Mouse (Mus musculus): ENCODE data around the gene Palld.

The Palld gene

DNA sequence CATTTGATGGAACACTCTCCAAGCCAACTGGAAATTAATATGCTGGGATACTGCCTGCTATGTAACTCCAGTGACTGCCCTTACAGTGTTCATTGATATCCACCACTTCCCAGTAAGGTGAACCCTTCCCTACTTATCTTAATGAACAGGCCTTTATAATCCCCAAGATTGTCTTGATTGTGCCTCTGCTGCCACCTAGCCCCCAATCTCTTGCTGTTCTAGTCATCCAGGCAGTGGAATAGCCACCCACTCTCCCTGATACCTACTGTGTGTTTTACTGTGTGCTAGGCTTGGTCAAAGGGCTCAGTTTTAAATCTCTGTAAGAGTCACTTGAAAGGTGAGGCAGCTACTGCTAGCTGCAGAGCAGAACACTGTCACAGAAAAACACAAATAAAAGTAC, 216.2 kb downstream of the Palld start:
- DNase-seq (ENCODE audit: low spot score in 2 of 2), result no peak

DNA sequence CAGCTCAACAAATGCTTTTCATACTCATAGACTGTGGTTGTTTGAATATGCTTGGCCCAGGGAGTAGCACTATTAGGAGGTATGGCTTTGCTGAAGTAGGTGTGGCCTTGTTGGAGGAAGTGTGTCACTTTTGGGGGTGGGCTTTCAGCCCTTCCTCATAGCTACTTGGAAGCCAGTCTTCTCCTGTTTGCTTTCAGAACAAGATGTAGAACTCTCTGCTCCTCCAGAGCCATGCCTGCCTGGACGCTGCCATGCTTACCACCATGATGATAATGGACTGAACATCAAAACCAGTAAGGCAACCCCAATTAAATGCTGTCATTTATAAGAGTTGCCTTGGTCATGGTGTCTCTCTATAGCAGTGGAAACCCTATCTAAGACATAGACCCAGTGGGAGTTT, 217.2 kb downstream of the Palld start:
- DNase-seq (ENCODE audit: low spot score in 2 of 2), result no peak

DNA sequence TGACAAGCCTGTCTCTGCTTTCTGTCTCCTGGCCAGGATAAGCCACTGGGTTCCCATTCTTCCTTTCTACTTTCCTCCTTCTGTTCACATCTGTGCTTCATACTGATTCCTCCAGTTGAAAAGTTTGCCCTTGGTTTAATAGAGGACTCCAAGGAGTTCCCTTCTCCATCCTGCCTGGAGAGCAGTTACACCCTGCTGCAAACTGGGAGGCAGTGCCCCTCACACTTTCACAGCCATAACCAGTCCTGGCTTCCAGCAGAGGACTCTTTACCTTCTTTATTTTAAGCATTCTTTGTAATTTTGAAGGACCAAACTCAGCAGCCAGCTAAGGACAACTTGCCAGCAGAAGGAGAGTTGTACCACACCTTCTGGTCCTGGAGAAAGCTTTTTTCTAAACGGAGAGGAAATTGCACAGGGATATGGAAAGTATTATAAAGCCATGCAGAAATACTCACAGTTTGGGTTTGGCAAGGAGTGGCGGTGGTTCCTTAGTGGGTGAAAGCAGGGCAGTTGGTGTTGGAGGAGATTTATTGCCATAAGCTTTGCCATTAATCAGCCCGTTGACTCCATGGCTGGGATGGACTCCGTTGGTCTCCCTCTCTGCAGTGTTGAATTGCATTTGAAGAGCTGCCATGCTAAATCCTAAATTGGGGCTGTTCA, 218.1 kb downstream of the Palld start:
- DNase-seq (ENCODE audit: low spot score in 2 of 2), result no peak

DNA sequence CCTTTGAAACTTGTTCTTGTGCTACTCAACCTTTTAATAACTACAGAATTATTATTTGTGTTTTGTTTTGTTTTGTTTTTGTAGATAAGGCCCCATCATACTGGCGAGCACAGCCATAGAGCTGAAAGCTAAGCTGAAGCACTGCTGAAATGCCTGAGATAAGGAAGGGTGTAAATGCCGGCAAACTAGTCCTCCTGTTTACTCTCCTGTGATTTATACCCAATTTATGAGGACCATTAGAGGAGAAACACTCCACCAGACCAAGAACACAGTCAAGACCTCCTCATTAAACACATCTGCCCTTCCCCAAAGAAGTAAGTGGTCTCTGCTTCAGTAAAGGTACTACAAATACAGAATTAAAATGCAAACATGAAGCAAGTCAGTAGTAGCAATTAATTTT, 219.6 kb downstream of the Palld start:
- DNase-seq (ENCODE audit: low spot score in 2 of 2), result no peak

DNA sequence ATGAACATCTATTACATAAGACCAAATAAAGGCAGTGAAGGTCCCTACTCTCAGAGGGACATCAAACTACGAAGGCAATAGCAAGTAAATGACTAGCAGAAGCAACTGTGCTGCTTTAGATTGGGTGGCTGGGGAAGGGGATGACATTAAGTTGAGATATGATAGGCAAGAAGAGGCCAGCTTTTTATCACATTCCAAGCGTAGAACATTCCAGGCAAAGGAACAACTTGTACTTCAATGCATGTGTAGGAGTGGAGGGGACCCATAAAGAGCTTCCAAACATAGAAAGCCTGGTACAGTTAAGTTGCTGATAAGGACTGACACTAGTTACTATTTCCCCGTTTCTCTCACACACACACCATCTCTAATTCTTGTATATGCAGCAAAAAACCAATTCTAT, 221.3 kb downstream of the Palld start:
- DNase-seq (ENCODE audit: low spot score in 2 of 2), result no peak

DNA sequence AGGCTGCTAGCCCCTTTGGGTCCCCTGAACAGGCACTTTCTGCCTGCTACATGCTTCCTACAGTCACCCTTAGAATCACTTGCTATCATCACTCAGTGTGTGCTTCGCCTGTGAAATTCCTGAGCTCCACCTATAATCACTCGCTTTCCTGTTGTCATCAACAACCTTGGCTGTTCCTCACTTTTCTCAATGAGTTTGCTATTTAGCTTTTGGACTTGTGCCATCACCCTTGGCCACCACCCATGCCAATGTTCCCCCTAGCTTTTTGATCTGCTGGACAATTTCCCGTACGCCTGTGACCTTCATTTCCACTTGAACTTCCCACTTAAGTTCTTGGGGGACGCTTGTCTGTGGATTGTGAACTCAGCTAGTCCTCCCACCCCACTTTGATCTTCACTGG, 225.3 kb downstream of the Palld start:
- no peak for DNase-seq (ENCODE audit: low spot score in 2 of 2)

DNA sequence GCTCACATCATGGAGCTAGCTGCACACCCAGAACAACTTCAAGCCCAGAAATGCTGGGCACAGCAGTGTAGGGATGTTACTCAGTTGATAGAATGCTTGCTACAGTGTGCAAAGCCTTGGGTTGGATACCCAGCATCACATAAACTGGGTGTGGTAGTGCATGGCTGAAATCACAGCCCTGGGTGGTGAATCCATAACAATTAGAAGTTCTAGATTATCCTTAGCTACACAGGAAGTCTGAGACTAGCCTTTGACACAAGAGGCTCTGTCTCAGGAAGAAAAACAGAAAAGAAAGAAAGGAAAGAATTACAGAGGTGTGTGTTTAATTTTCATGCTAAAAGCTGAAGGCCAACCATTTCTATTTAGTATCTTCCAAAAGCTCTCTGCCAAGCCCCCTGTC, 231.3 kb downstream of the Palld start:
- no peak for DNase-seq (ENCODE audit: low spot score in 2 of 2)

DNA sequence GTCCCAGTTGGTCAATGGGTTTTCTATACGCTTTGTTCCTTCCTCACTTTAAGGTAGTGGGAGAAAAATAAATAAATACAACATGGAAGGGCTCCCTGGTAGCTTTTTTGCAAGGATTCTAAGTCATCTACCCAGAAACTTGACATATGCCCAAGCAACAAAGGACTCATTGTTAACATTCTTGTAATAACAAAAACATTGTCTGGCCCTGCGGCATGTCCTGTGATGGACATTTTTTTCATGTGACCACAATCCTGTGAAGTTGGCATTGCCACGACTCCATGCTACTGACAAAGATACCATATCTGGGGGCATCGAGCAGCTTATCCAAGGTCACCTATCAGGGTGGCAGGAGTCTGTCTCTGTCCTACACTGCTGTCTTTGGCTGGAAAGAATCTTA, 232.1 kb downstream of the Palld start:
- no peak for DNase-seq (ENCODE audit: low spot score in 2 of 2)

DNA sequence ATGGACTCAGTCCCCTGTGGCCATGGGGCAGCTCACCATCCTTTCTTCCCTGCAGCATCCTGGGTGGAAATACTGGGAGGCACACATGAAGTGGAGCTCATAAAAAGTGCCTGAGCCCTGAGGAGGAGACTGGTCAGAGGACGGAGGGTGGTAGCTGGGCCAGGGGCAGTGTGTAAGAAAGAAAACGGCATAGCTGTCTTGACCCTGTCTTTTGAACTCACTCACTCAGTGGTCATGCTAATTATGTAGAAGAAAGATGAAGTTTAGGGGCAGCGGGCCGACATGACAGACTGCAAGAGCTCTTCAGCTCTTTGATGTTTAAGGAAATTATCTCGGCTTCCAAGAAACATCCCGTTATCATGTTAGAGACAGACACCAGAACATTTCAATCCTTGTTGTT, 235.6 kb downstream of the Palld start:
- DNase-seq (ENCODE audit: low spot score in 2 of 2), result no peak

DNA sequence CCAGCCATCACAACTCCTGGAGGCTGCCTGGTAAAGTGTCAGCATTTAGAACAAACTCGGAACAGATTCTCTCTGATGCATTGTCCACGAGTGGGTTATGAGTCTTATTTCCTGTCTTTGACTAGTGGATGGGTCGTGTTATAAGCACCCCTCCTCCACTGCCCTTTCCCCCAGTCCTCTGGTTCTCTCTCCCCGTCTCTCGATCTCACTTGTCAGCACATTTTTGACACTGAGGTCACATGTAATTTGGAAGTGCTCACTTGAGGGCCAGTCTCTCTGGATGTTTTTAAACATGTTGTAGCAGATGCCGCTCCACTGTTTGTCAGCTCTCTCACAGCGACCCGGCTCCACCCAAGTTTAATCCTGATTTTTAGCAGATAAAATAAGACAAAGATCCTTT, 237.5 kb downstream of the Palld start:
- DNase-seq (ENCODE audit: low spot score in 2 of 2), result no peak

DNA sequence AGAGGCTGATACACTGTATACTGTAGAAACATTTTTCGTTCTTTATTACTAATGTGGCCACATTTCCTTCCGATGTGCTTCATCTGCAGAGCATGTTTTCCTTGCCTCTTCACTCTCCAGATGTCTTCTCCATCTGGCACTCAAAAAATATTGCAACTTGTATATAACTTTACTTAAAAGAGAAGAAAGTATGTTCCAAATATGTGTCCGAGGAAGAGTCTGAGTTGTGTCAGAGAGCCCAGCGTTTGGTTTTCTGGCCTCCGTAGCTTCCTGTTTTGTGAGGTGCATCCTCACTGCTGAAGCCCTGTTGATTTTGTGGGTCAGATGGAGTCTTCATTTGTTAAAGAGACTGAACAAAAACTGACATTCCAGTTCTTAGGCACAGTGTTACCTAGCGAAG, 238.3 kb downstream of the Palld start:
- no peak for DNase-seq (ENCODE audit: low spot score in 2 of 2)

DNA sequence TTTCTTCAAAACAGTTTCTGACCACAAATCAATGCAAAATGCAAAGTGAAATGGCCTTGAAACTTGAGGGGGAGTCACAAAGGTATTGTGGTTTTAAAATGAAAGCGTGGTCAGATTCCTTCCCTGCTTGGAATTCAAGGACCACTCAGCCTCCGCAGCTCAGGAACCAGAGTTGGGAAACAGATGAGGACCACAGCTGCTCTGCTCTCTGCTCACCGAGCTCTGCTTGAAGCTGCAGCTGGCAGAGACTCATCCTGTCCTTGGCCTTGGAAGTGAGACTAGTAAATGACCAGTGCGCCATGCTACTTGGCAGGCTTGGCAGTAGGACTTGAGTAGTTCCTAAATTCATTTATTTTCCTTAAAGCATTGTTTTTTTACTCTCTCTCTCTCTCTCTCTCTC, 239.7 kb downstream of the Palld start:
- DNase-seq (ENCODE audit: low spot score in 2 of 2), result no peak

DNA sequence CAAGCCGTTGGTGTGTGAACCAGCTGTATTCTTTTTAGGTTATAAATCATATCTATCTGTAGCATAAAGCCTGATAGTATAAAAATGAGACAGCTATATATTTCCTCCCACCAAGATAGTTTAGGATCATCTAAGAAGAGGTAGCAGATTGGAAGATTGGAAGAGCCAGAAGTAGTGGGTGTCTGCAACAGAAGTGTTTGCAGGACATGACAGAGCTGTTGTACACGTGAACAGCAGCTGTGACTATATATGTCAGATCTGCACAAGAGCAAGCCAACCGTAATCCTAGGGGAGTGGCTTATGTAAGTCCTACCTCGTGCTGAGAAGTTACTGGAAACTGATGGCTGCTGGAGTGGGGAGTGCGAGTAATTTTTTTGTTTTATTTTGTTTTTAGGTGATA, 240.9 kb downstream of the Palld start:
- no peak for DNase-seq (ENCODE audit: low spot score in 2 of 2)

DNA sequence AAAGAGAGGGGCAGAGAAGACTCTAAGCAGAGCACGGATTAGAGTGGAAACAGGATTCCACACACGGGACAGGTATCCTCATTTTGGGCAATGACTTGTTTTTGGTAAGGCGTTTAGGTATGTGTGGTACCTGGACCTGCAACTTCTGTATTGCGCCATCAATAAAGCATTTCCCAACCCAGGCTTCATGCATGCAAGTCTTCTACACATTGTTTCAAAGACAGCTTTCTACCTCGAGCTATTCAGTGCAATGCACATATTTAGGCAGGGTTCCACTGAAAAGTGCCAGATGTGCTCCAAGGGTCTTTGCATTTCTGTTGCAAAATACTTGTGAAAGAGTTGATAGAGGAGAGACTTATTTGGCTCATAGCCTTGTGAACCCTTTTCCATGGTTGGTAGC, 241.5 kb downstream of the Palld start:
- DNase-seq (ENCODE audit: low spot score in 2 of 2), result no peak

DNA sequence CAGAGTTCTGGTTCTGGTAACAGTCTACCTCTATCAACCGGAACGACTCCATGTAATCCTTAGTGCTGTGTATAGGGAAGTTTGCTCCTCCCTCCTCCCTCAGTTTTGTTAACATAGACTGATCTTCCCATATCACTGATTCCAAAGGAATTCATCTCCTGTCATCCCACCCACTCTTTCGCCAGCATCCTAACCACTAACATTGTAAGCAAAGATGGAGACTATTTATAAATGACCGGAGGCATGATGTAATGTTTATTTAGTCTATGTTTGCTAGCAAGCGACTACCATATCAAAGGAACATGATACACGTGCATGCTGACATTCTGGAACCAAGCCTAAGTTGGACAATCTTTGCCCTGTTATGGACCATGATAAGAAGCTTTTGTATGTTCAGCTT, 250.5 kb downstream of the Palld start:
- DNase-seq (ENCODE audit: low spot score in 2 of 2), result no peak

DNA sequence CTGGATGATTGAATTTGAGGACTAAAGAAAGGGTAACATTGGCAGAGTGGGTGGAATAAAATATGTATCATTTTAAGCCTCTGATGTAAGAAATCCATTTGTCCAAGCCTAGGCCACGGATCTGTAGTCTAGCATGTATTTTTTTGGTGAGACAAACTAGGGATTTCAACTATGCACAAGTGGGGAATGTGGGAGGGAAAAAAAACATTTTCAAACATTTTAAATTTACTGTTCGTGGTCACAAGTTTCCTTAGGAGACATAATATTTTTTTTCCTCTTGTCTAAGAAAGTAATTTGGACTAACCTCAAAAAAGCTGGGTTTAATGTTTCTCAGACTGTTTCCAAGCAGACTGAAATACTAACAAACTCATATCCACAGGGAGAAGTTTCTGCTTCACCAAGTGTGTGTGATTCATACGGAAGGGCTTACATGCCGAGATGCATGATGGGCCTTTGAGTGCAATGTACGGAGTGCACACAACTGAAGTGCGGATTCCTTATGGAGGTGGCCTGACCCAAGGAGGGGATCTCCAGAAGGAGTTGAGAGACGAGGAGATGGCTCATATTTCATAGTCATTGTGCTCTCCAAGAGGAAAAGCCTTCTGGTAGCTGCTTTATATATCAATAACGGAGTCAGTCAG, 256.2 kb downstream of the Palld start:
- DNase-seq (ENCODE audit: low spot score in 2 of 2), result no peak

DNA sequence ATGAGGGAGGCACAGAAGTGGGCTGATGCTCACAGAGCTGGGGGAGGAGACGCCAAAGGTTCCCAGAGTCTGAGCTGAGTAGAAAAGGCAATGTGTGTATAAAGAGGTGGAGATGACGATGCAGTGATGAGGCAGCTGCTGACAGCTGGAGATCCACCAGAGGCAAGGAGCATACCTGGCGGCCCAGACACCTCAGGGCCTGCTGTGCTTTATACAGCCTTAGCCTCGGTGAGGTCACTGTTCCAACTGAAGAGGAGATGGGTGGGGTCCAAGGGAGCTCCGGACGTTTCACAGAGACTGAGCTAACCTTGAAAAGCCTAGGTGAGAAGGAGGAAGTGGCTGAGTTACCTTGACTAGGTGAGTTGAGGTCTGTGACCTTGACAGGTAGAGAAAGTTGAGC, 256.8 kb downstream of the Palld start:
- DNase-seq (ENCODE audit: low spot score in 2 of 2), result no peak

DNA sequence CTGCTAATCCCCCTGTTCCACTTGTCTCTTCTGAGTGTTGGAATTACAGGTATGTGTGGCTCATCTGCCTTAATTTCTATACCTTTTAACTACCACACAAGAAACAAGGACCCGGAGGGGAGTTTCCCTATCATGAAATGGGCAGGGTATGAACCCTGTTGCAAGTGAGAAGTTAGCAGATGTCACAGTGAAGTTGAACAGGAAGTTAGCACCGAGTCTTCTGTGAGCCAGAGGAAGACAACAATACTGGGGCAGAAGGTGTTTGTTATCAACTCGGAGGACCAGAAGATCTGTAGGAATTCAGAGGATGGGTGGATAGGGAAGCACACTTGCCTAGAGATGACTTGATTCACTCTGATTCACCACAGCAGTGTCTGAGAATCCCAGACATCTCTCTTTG, 259.3 kb downstream of the Palld start:
- DNase-seq (ENCODE audit: low spot score in 2 of 2), result no peak

DNA sequence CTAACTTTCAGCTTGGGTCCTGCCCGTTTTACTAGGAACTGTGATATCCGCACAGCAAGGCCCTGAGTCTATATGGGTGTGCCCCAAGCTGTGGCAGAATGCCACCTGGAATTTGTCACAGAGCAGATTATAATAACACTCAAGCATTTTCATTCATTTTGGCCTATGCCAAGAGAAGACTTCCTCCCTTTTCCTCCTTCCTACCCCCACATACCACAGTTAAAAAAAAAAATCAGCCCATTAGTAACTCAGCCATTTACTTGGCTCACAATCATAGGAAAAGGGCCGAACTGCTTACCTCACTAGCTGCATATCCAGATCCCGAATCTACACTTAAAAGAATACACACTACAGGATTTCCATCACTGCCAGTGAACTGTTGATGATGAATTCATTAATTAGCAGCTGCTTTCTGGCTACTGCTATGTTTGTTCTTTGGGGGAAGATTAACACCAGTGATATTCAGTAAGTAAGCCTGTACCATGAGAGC, 260.1 kb downstream of the Palld start:
- DNase-seq (ENCODE audit: low spot score in 2 of 2), result no peak

DNA sequence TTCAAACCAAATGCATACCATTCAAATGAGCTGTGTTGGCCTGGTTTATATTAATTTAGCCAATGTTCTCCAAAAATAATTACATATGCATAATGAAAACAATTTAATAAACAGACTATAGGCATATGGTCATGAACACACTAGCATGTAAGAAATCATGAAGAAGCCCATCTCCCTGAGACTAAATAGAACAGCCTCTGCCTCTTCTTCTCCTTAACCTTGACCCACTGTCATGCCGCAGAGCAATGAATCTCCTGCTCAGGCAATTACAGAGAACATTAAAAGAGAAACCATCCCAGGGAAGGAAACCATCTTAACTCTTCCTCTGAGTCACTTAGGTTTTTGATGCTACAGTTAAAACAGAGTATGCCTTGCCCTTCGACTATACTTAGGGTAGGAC, 262.9 kb downstream of the Palld start:
- no peak for DNase-seq (ENCODE audit: low spot score in 2 of 2)

DNA sequence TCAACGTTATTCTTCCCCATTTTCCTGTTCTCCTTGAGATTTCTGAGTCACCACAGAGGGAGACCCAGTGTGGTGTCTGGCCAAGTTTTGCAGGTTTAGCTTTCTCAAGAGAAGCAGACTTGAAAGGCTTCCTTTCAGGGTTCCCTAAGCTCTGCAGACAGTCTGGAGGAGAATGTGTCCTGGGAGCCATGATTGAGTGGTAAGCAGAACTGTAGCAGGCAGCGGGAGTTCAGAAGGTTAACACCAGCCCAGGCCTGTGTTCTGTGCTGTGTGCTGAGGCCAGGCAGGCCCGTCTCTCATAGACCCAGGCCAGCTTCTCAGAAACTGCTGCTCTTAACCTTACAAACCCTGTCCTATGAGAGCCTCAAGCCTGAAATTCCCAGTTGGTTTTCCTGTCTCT, 263.5 kb downstream of the Palld start:
- no peak for DNase-seq (ENCODE audit: low spot score in 2 of 2)

DNA sequence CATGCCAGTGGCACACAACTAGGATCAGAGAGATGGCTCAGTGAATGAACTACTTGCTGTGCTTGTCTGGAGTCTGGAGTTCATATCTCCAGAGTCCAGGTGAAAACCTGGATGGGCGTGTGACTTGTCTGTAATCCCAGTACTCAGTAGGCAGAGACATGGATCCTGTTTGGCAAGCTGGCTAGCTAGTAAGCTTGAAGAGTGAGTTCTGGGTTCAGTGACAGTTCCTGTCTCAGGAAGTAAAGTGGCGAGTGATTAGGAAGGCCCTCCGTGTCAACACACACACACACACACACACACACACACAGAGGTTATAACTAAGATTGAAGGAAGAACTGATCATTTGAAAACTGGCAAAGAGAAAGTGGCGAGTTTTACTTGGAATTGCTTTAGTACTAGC, 264.8 kb downstream of the Palld start:
- DNase-seq (ENCODE audit: low spot score in 2 of 2), result no peak

DNA sequence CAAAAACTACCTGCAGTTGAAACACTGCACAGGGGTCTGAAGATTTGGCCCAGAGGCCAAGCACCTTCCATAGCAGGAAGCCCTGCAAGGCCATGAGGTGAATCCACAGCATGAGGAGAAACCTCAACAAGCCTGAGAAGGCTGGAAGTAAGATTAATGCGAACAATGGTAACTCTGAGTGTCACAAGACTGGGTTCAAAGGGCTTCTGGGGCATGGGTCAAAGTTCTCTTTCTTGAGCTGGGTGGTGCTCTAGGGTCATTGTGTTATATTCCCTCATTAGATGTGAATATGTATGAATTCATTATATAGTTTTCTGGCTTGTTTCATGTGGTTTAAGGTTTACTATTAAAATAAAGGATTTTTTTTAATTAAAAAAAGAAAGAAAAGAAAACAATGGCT, 267.7 kb downstream of the Palld start:
- DNase-seq (ENCODE audit: low spot score in 2 of 2), result no peak

DNA sequence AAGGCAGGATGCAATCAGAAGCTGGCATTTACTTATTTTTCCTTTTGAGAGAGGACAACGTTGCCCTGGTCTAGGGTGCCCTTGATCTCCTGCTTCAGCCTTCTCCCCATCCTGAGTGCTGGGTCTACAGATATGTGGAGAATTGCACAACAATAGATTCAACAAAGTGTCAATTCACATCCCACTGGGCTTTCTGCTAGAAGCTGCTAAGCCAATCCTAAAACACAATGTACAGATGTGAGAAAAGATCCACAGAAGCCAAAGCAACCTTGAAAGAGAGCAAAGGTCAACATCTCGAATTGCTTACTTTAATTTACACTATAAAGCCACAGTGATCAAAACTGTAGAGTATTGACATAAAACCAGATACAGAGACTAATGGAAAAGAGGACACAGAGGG, 270.2 kb downstream of the Palld start:
- DNase-seq (ENCODE audit: low spot score in 2 of 2), result no peak
